Mouse (Mus musculus) intestine, embryonic 14.5 days (tissue): ENCODE measurements around the gene Mmachc. TPM values are rescaled to one million over a fixed set of nuclear protein-coding genes. Genes with fewer than 3 reads are reported as not detected.

Experiments
- ATAC-seq: fragments of 200-750 bp; cut with Nextera tagmentation; replicated peaks from 2 replicates; pipeline ENCODE4 v1.8.0; 2017; ENCODE audit warnings: low read depth, moderate number of reproducible peaks, moderate TSS enrichment, moderate library complexity; ENCODE audit not compliant: low FRiP score, low TSS enrichment
- DNase-seq: peaks from one replicate; pipeline ENCODE4 v3.0.0-alpha.2; 2018; ENCODE audit warnings: low spot score
- H3K27ac ChIP-seq: fragments of 300-500 bp; sonication (generic); 2 replicates; pipeline ENCODE4 v1.5.1; 2014; ENCODE audit warnings: low read depth, mild to moderate bottlenecking, control low read depth
- H3K27me3 ChIP-seq: fragments of 300-500 bp; sonication (generic); replicated peaks from 2 replicates; pipeline ENCODE4 v1.6.1; 2014; ENCODE audit warnings: low read length, control low read depth; ENCODE audit not compliant: control insufficient read depth, insufficient read depth
- H3K36me3 ChIP-seq: fragments of 300-500 bp; sonication (generic); 2 replicates; pipeline ENCODE4 v1.6.1; 2014; ENCODE audit warnings: low read length, control low read depth; ENCODE audit not compliant: control insufficient read depth, insufficient read depth
- H3K4me1 ChIP-seq: fragments of 300-500 bp; sonication (generic); replicated peaks from 2 replicates; pipeline ENCODE4 v1.6.1; 2014; ENCODE audit warnings: low read length, control low read depth, mixed read lengths; ENCODE audit not compliant: control insufficient read depth, insufficient read depth
- H3K4me2 ChIP-seq: fragments of 300-500 bp; sonication (generic); 2 replicates; pipeline ENCODE4 v1.6.1; 2014; ENCODE audit warnings: low read length
- H3K4me3 ChIP-seq: fragments of 300-500 bp; sonication (generic); 2 replicates; pipeline ENCODE4 v1.5.1; 2014; ENCODE audit warnings: low read depth, low read length, control low read depth, mixed read lengths
- H3K9ac ChIP-seq: fragments of 300-500 bp; sonication (generic); 2 replicates; pipeline ENCODE4 v1.6.1; 2014; ENCODE audit warnings: mild to moderate bottlenecking, low read length
- H3K9me3 ChIP-seq: fragments of 300-500 bp; sonication (generic); 2 replicates; pipeline ENCODE4 v1.6.1; 2016; ENCODE audit warnings: low read length, control low read depth; ENCODE audit not compliant: control insufficient read depth
- WGBS: fragments of 180-500 bp; shearing (Covaris S2); extraction: QIAGEN DNeasy Blood & Tissue Kit; methylation state at CpG from one replicate; pipeline ENCODE4 v1.1.7; 2014; 5-methylcytosine and 5-hydroxymethylcytosine counted together
- polyA plus RNA-seq: library from polyadenylated mRNA; unstranded; fragments of >200 nt; fragmentation: Nextera tagmentation; extraction: Ambion mirVana; gene quantifications from 2 replicates; pipeline ENCODE4 v1.2.1, GENCODE M21; 2014

The Mmachc gene
- polyA plus RNA-seq, 1 experiment from 2014 or later, result 12.9 TPM

- no peaks in the 10 kb centered on the region for H3K36me3 ChIP-seq
- 41% methylated on average over 7 of the region's 7 CpGs for WGBS
- peak overlapping the region; percentile 79; the same call in 1 of the 2 replicates for H3K4me3 ChIP-seq
- ATAC-seq (no peak), DNase-seq (no peak)
- H3K4me1 ChIP-seq, result peaks cover 9% of the 10 kb centered on the region
- H3K27me3 ChIP-seq, result no peaks in the 10 kb centered on the region
- H3K4me2 ChIP-seq, result peak overlapping the region; percentile 86
- H3K9me3 ChIP-seq, result no peaks in the 10 kb centered on the region
- no peak overlapping the region for H3K27ac ChIP-seq
- no peak overlapping the region for H3K9ac ChIP-seq
Measured at GRCm38 (mm10) chr4:116722230-116722629, 14.0 kb upstream of the Mmachc start.

GRCm38 (mm10) chr4:116721098-116721628, 13.0 kb upstream of the Mmachc start:
- H3K27ac ChIP-seq, result peak overlapping the region; percentile 74
- WGBS, result under 1% methylated on average over 29 of the region's 29 CpGs
- H3K27me3 ChIP-seq, result no peaks in the 10 kb centered on the region
- H3K4me3 ChIP-seq, result peak overlapping the region; percentile 79
- no peak for DNase-seq
- peaks cover 9% of the 10 kb centered on the region for H3K4me1 ChIP-seq
- H3K36me3 ChIP-seq, result no peaks in the 10 kb centered on the region
- H3K9ac ChIP-seq, result peak overlapping the region; percentile 75
- no peaks in the 10 kb centered on the region for H3K9me3 ChIP-seq
- ATAC-seq, result peak; percentile 71
- peak overlapping the region; percentile 86 for H3K4me2 ChIP-seq

- ATAC-seq (peak; percentile 97), DNase-seq (peak; percentile 92)
- H3K4me1 ChIP-seq, result peaks cover 9% of the 10 kb centered on the region
- H3K4me3 ChIP-seq, result peak within 1 kb of the TSS; percentile 79
- H3K9me3 ChIP-seq, result no peaks in the 10 kb centered on the region
- H3K36me3 ChIP-seq, result 0 out of 2 replicates have a peak, but pooled peaks cover 3% of the 10 kb centered on the region
- H3K4me2 ChIP-seq, result peak within 1 kb of the TSS; percentile 86
- peak within 1 kb of the TSS; percentile 75 for H3K9ac ChIP-seq
- peak within 1 kb of the TSS; percentile 74 for H3K27ac ChIP-seq
- no peaks in the 10 kb centered on the region for H3K27me3 ChIP-seq
- under 1% methylated on average over 30 of the region's 34 CpGs for WGBS
Measured at GRCm38 (mm10) chr4:116720343-116721097, 12.3 kb upstream of the Mmachc start, which contains the start of gene Tesk2. Gene Tesk2 (plus strand): TSS chr4:116720948.

- 15% methylated on average over 3 of the region's 3 CpGs for WGBS
- Histone ChIP-seq H3K4me2 (no peak overlapping the region), H3K27ac (no peak overlapping the region), H3K9ac (no peak overlapping the region), H3K4me1 (peaks cover 9% of the 10 kb centered on the region), H3K27me3 (no peaks in the 10 kb centered on the region), H3K9me3 (no peaks in the 10 kb centered on the region), H3K36me3 (peaks cover 11% of the 10 kb centered on the region; the same call in 1 of the 2 replicates), H3K4me3 (no peak overlapping the region)
- DNase-seq (peak; percentile 71), ATAC-seq (no peak)
Measured at GRCm38 (mm10) chr4:116719396-116719795, 11.2 kb upstream of the Mmachc start.

- Histone ChIP-seq H3K9me3 (no peaks in the 10 kb centered on the region), H3K9ac (no peak overlapping the region), H3K27me3 (no peaks in the 10 kb centered on the region), H3K27ac (no peak overlapping the region), H3K4me3 (no peak overlapping the region), H3K4me1 (0 out of 2 replicates have a peak, but pooled peaks cover 5% of the 10 kb centered on the region), H3K4me2 (no peak overlapping the region), H3K36me3 (peaks cover 18% of the 10 kb centered on the region; the same call in 1 of the 2 replicates)
- DNase-seq (no peak), ATAC-seq (no peak)
- WGBS, result 79% methylated on average over 1 of the region's 1 CpGs
Measured at GRCm38 (mm10) chr4:116712536-116712935, 4.3 kb upstream of the Mmachc start.

GRCm38 (mm10) chr4:116710154-116710553, 1.9 kb upstream of the Mmachc start:
- H3K4me3 ChIP-seq, result no peak overlapping the region
- H3K9me3 ChIP-seq, result no peaks in the 10 kb centered on the region
- DNase-seq (no peak), ATAC-seq (no peak)
- H3K4me1 ChIP-seq, result 0 out of 2 replicates have a peak, but pooled peaks cover 8% of the 10 kb centered on the region
- H3K27me3 ChIP-seq, result no peaks in the 10 kb centered on the region
- no peak overlapping the region for H3K4me2 ChIP-seq
- H3K27ac ChIP-seq, result no peak overlapping the region
- no peak overlapping the region for H3K9ac ChIP-seq
- peaks cover 12% of the 10 kb centered on the region; the same call in 1 of the 2 replicates for H3K36me3 ChIP-seq
- 89% methylated on average over 2 of the region's 2 CpGs for WGBS

GRCm38 (mm10) chr4:116708791-116709390, 685 bp upstream of the Mmachc start:
- H3K4me1 ChIP-seq, result 0 out of 2 replicates have a peak, but pooled peaks cover 8% of the 10 kb centered on the region
- whole genome bisulfite sequencing, result 4% methylated on average over 9 of the region's 9 CpGs
- no peaks in the 10 kb centered on the region for H3K9me3 ChIP-seq
- H3K27me3 ChIP-seq, result no peaks in the 10 kb centered on the region
- ATAC-seq (no peak; the same call in 1 of the 2 replicates), DNase-seq (peak; percentile 58)
- no peak overlapping the region for H3K27ac ChIP-seq
- H3K4me3 ChIP-seq, result peak overlapping the region; percentile 83
- H3K36me3 ChIP-seq, result peaks cover 19% of the 10 kb centered on the region
- H3K9ac ChIP-seq, result peak overlapping the region; percentile 59
- peak overlapping the region; percentile 91 for H3K4me2 ChIP-seq

- Histone ChIP-seq H3K27me3 (no peaks in the 10 kb centered on the region), H3K4me3 (peak overlapping the region; percentile 83), H3K4me1 (0 out of 2 replicates have a peak, but pooled peaks cover 8% of the 10 kb centered on the region), H3K9me3 (no peaks in the 10 kb centered on the region), H3K9ac (peak overlapping the region; percentile 58), H3K4me2 (peak overlapping the region; percentile 75), H3K36me3 (peaks cover 27% of the 10 kb centered on the region), H3K27ac (no peak overlapping the region)
- ATAC-seq (no peak), DNase-seq (peak; percentile 53)
- 15% methylated on average over 9 of the region's 9 CpGs for WGBS
Measured at GRCm38 (mm10) chr4:116707666-116708065, 540 bp downstream of the Mmachc start.
